ENCODE assay signal across 15 mouse cellular contexts in the genomic region with DNA sequence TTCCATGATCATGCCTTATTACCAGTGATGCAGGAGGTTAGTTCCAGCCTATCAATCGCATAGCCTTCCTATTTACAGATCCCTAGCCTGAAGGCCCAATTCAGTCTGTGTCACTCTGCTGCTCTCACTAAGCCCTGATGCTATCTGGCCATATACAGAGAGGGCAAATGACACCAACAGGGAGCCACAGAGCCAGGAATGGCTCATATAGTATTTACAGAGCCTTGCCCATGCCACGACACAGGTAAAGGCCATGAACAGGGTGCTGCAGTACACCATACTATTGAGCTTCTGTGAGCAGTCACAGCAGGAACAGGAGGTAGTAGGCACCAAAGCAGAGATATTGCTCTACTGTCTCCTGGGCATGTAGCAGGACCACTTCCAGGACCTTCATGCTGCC. TPM values are rescaled to one million over a fixed set of nuclear protein-coding genes. Genes with fewer than 3 reads are reported as not detected.
DNase-seq lines count a peak whose midpoint lies in the region.
"Not testable (repeated sequence)": the region's sequence is repeated elsewhere in the genome, so short reads cannot be mapped to it uniquely, and the experiment has no call there.
"Had no signal": no experiment of that assay in that cellular context is flagged by ENCODE, and none has a peak within 500 bp of the region (broad histone marks: within the 10 kb centered on the region; RNA-seq: fewer than 3 reads in every experiment).

No protein-coding gene starts in this region.

- not testable (repeated sequence) for H3K27me3 ChIP-seq in midbrain, embryonic 10.5 days (ENCODE audit: low read depth, poor library complexity, severe bottlenecking)

- H3K36me3 ChIP-seq in midbrain, embryonic 10.5 days: not testable (repeated sequence)

- H3K4me1 ChIP-seq in midbrain, embryonic 10.5 days: not testable (repeated sequence)

- 85% methylated on average over 2 of the region's 2 CpGs for WGBS in midbrain, embryonic 10.5 days

- not testable (repeated sequence) for H3K4me3 ChIP-seq in midbrain, embryonic 10.5 days

- not testable (repeated sequence) for H3K27ac ChIP-seq in midbrain, embryonic 10.5 days (replicated peaks)

- peak; percentile 2 to 12 for DNase-seq in adrenal gland, adult (ENCODE audit: inconsistent age in 2 of 2, low spot score in 1 of 2)
- DNase-seq in embryo, embryonic 10 days (ENCODE audit: low spot score): peak; percentile 2
- peak; percentile 2 for DNase-seq in gastrocnemius, postnatal 10 days
- peak; percentile 0 for DNase-seq in heart, postnatal 25 days (ENCODE audit: low spot score)
- peak; percentile 0 for DNase-seq in kidney, postnatal 14 days
- DNase-seq in midbrain, embryonic 10.5 days (ENCODE audit: low spot score): peak; percentile 0
- peak; percentile 2 for DNase-seq in thymus, postnatal 14 days

- H3K9me3 ChIP-seq in midbrain, embryonic 10.5 days (replicated peaks): not testable (repeated sequence)

- intact Hi-C loops in heart, postnatal 25 days (cut with DNase I): not testable (repeated sequence)

RNA-seq across cellular contexts. Expression of a gene that starts 54.2 kb away (rescaled TPM):
- total RNA-seq in gastrocnemius, postnatal 10 days (2021): 1 to 10 TPM; 2.3 to 3.1 TPM
- total RNA-seq in heart, postnatal 25 days (2021): 1 to 10 TPM; 2.0 TPM
- 11.2 and 12.7 TPM in 2 replicates for polyA plus RNA-seq in midbrain, embryonic 10.5 days (2016; fragmentation: Nextera tagmentation; extraction: Ambion mirVana)
- total RNA-seq: gastrocnemius, adult 2 months; granulocyte monocyte progenitor cell, adult 5-6 weeks; megakaryocyte progenitor cell, adult 5-6 weeks; MEL; neutrophil, adult 5-6 weeks had no signal
- polyA plus RNA-seq: large intestine, adult 2 months; Patski; spleen, adult 2 months had no signal
